ENCODE assay signal across 9 mouse cellular contexts in genomic region chr6:51216472-51216871, GRCm38 (mm10).
A peak's percentile ranks its signal among the peaks of the same experiment; 100 is the strongest.
DNase-seq lines count a peak whose midpoint lies in the region; ATAC-seq and TF ChIP-seq lines count a peak whose summit lies in the region.
"Had no signal": no experiment of that assay in that cellular context is flagged by ENCODE, and none has a peak within 500 bp of the region (broad histone marks: within the 10 kb centered on the region; RNA-seq: fewer than 3 reads in every experiment).

No protein-coding gene starts in this region.

- H3K4me2 ChIP-seq in hindbrain, embryonic 15.5 days = no peak overlapping the region
- H3K4me2 ChIP-seq: limb, embryonic 12.5 days had no signal

- no peaks in the 10 kb centered on the region for H3K27me3 ChIP-seq in cerebellum, adult 2 months (ENCODE audit: control insufficient read depth, insufficient read depth, low read length)
- H3K27me3 ChIP-seq in hindbrain, embryonic 15.5 days = no peaks in the 10 kb centered on the region
- H3K27me3 ChIP-seq: limb, embryonic 12.5 days had no signal

- peak; percentile 22 to 45 for DNase-seq in cerebellum, adult 2 months
- peak; percentile 50 for DNase-seq in Muller cell, postnatal 12 days (ENCODE audit: inconsistent ontology term)
- peak; percentile 49 to 74 for DNase-seq in gastrocnemius, adult 8-10 months (ENCODE audit: low spot score in 2 of 2)
- DNase-seq in lung, postnatal 36 days = peak; percentile 78
- DNase-seq in T-cell, adult 2 months (ENCODE audit: low spot score) = no peak
- DNase-seq in layer of hippocampus, adult 9-10 months (ENCODE audit: low spot score) = no peak

- H3K9ac ChIP-seq in hindbrain, embryonic 15.5 days = no peak overlapping the region
- H3K9ac ChIP-seq: limb, embryonic 12.5 days had no signal

- H3K4me1 ChIP-seq in cerebellum, adult 2 months (ENCODE audit: control insufficient read depth, insufficient read depth, low read length) = no peaks in the 10 kb centered on the region
- H3K4me1 ChIP-seq in hindbrain, embryonic 15.5 days (replicated peaks) = peaks cover 5% of the 10 kb centered on the region; the same call in 1 of the 2 replicates

- TF ChIP-seq POLR2A in cerebellum, adult 2 months (IDR thresholded peaks at IDR 0.05; ENCODE audit: borderline replicate concordance, insufficient read depth, low read length) = no peak

- H3K4me3 ChIP-seq in cerebellum, adult 2 months (replicated peaks; ENCODE audit: insufficient read depth, low read depth, low read length) = no peak overlapping the region
- no peak overlapping the region for H3K4me3 ChIP-seq in hindbrain, embryonic 15.5 days
- H3K4me3 ChIP-seq: limb, embryonic 12.5 days had no signal

- WGBS in cerebellum, adult 2 months = 9% methylated on average over 8 of the region's 8 CpGs
- 29% methylated on average over 8 of the region's 8 CpGs for WGBS in hindbrain, embryonic 15.5 days

- no peaks in the 10 kb centered on the region for H3K36me3 ChIP-seq in hindbrain, embryonic 15.5 days
- H3K36me3 ChIP-seq: limb, embryonic 12.5 days had no signal

- no peak for ATAC-seq in cerebellum, adult (ENCODE audit: insufficient number of reproducible peaks, low FRiP score, low TSS enrichment)
- ATAC-seq in hindbrain, embryonic 15.5 days (ENCODE audit: low FRiP score, low read depth) = peak; percentile 72

- H3K27ac ChIP-seq in cerebellum, adult 2 months (ENCODE audit: insufficient read depth, low read length) = no peak overlapping the region
- H3K27ac ChIP-seq in hindbrain, embryonic 15.5 days (replicated peaks) = no peak overlapping the region
- H3K27ac ChIP-seq: limb, embryonic 12.5 days had no signal

- no peaks in the 10 kb centered on the region for H3K9me3 ChIP-seq in hindbrain, embryonic 15.5 days
- H3K9me3 ChIP-seq: limb, embryonic 12.5 days had no signal

- no peak for TF ChIP-seq CTCF in cerebellum, adult 2 months (IDR thresholded peaks at IDR 0.05; ENCODE audit: borderline replicate concordance, insufficient read depth, low read depth, low read length)

Comparison
In these comparisons a context has a peak if more than half of its experiments do, and no peak if none do; other contexts are left out.
1. DNase-seq: peak in cerebellum, adult 2 months (2 of 2), Muller cell, postnatal 12 days (single experiment), gastrocnemius, adult 8-10 months (2 of 2) and lung, postnatal 36 days (single experiment); none in T-cell, adult 2 months (single experiment) and layer of hippocampus, adult 9-10 months (single experiment).